Mouse (Mus musculus) intestine, embryonic 14.5 days (tissue): ENCODE data around the gene Lcn6. TPM values are rescaled to one million over a fixed set of nuclear protein-coding genes. Genes with fewer than 3 reads are reported as not detected.

Experiments used
- ATAC-seq: fragments of 200-750 bp; cut with Nextera tagmentation; replicated peaks from 2 replicates; pipeline ENCODE4 v1.8.0; 2017; ENCODE audit warnings: low read depth, moderate number of reproducible peaks, moderate TSS enrichment, moderate library complexity; ENCODE audit not compliant: low FRiP score, low TSS enrichment
- DNase-seq: peaks from one replicate; pipeline ENCODE4 v3.0.0-alpha.2; 2018; ENCODE audit warnings: low spot score
- H3K27ac ChIP-seq: fragments of 300-500 bp; sonication (generic); 2 replicates; pipeline ENCODE4 v1.5.1; 2014; ENCODE audit warnings: low read depth, mild to moderate bottlenecking, control low read depth
- H3K27me3 ChIP-seq: fragments of 300-500 bp; sonication (generic); replicated peaks from 2 replicates; pipeline ENCODE4 v1.6.1; 2014; ENCODE audit warnings: low read length, control low read depth; ENCODE audit not compliant: control insufficient read depth, insufficient read depth
- H3K36me3 ChIP-seq: fragments of 300-500 bp; sonication (generic); 2 replicates; pipeline ENCODE4 v1.6.1; 2014; ENCODE audit warnings: low read length, control low read depth; ENCODE audit not compliant: control insufficient read depth, insufficient read depth
- H3K4me1 ChIP-seq: fragments of 300-500 bp; sonication (generic); replicated peaks from 2 replicates; pipeline ENCODE4 v1.6.1; 2014; ENCODE audit warnings: low read length, control low read depth, mixed read lengths; ENCODE audit not compliant: control insufficient read depth, insufficient read depth
- H3K4me2 ChIP-seq: fragments of 300-500 bp; sonication (generic); 2 replicates; pipeline ENCODE4 v1.6.1; 2014; ENCODE audit warnings: low read length
- H3K4me3 ChIP-seq: fragments of 300-500 bp; sonication (generic); 2 replicates; pipeline ENCODE4 v1.5.1; 2014; ENCODE audit warnings: low read depth, low read length, control low read depth, mixed read lengths
- H3K9ac ChIP-seq: fragments of 300-500 bp; sonication (generic); 2 replicates; pipeline ENCODE4 v1.6.1; 2014; ENCODE audit warnings: mild to moderate bottlenecking, low read length
- H3K9me3 ChIP-seq: fragments of 300-500 bp; sonication (generic); 2 replicates; pipeline ENCODE4 v1.6.1; 2016; ENCODE audit warnings: low read length, control low read depth; ENCODE audit not compliant: control insufficient read depth
- WGBS: fragments of 180-500 bp; shearing (Covaris S2); extraction: QIAGEN DNeasy Blood & Tissue Kit; methylation state at CpG from one replicate; pipeline ENCODE4 v1.1.7; 2014; 5-methylcytosine and 5-hydroxymethylcytosine counted together
- polyA plus RNA-seq: library from polyadenylated mRNA; unstranded; fragments of >200 nt; fragmentation: Nextera tagmentation; extraction: Ambion mirVana; gene quantifications from 2 replicates; pipeline ENCODE4 v1.2.1, GENCODE M21; 2014

The Lcn6 gene
- not detected in 2 replicates for polyA plus RNA-seq

- H3K9ac ChIP-seq, result no peak within 1 kb of the TSS
- H3K4me3 ChIP-seq, result no peak within 1 kb of the TSS
- H3K36me3 ChIP-seq, result no peaks in the 10 kb centered on the region
- no peaks in the 10 kb centered on the region for H3K9me3 ChIP-seq
- 91% methylated on average over 3 of the region's 3 CpGs for WGBS
- no peak for DNase-seq
- no peak within 1 kb of the TSS for H3K4me2 ChIP-seq
- H3K27me3 ChIP-seq, result no peaks in the 10 kb centered on the region
- no peaks in the 10 kb centered on the region for H3K4me1 ChIP-seq
- no peak within 1 kb of the TSS for H3K27ac ChIP-seq
- ATAC-seq, result no peak
These were observed at the start of gene Lcn6 for GRCm38 (mm10) chr2:25676486-25676885. Lcn6 (plus strand) TSS chr2:25676786.

GRCm38 (mm10) chr2:25627811-25628210 is 48.8 kb upstream of the Lcn6 start, which contains the start of gene Fcna:
Fcna (minus strand) TSS chr2:25628030.
- Histone ChIP-seq H3K4me1 (no peaks in the 10 kb centered on the region), H3K9ac (no peak within 1 kb of the TSS), H3K27me3 (no peaks in the 10 kb centered on the region), H3K9me3 (no peaks in the 10 kb centered on the region), H3K4me2 (no peak within 1 kb of the TSS), H3K27ac (no peak within 1 kb of the TSS), H3K4me3 (no peak within 1 kb of the TSS), H3K36me3 (no peaks in the 10 kb centered on the region)
- no peak for DNase-seq
- ATAC-seq, result no peak
- WGBS, result 71% methylated on average over 6 of the region's 6 CpGs

- H3K4me2 ChIP-seq, result no peak overlapping the region
- no peak overlapping the region for H3K4me3 ChIP-seq
- H3K27me3 ChIP-seq, result no peaks in the 10 kb centered on the region
- H3K4me1 ChIP-seq, result no peaks in the 10 kb centered on the region
- no peak overlapping the region for H3K27ac ChIP-seq
- 43% methylated on average over 4 of the region's 4 CpGs for WGBS
- H3K36me3 ChIP-seq, result no peaks in the 10 kb centered on the region
- DNase-seq (no peak), ATAC-seq (no peak)
- H3K9ac ChIP-seq, result no peak overlapping the region
- H3K9me3 ChIP-seq, result no peaks in the 10 kb centered on the region
These were observed 47.8 kb upstream of the Lcn6 start for GRCm38 (mm10) chr2:25628738-25629137.

GRCm38 (mm10) chr2:25633616-25634015 is 43.0 kb upstream of the Lcn6 start:
- no peak for DNase-seq
- H3K4me1 ChIP-seq, result no peaks in the 10 kb centered on the region
- no peak for ATAC-seq
- 85% methylated on average over 3 of the region's 3 CpGs for WGBS
- H3K4me3 ChIP-seq, result no peak overlapping the region
- no peaks in the 10 kb centered on the region for H3K27me3 ChIP-seq
- H3K4me2 ChIP-seq, result no peak overlapping the region
- no peak overlapping the region for H3K27ac ChIP-seq
- no peaks in the 10 kb centered on the region for H3K36me3 ChIP-seq
- no peaks in the 10 kb centered on the region for H3K9me3 ChIP-seq
- no peak overlapping the region for H3K9ac ChIP-seq

- ATAC-seq (no peak), DNase-seq (no peak)
- Histone ChIP-seq H3K36me3 (no peaks in the 10 kb centered on the region), H3K4me3 (no peak overlapping the region), H3K9ac (no peak overlapping the region), H3K4me2 (no peak overlapping the region), H3K27ac (no peak overlapping the region), H3K4me1 (no peaks in the 10 kb centered on the region), H3K27me3 (no peaks in the 10 kb centered on the region), H3K9me3 (no peaks in the 10 kb centered on the region)
- 50% methylated on average over 1 of the region's 1 CpGs for WGBS
These were observed 42.5 kb upstream of the Lcn6 start for GRCm38 (mm10) chr2:25634046-25634445.

GRCm38 (mm10) chr2:25639890-25640289 is 36.7 kb upstream of the Lcn6 start:
- peak; percentile 67 for DNase-seq
- WGBS, result 17% methylated on average over 6 of the region's 6 CpGs
- ATAC-seq, result no peak
- no peaks in the 10 kb centered on the region for H3K36me3 ChIP-seq
- H3K27ac ChIP-seq, result no peak overlapping the region
- H3K4me2 ChIP-seq, result no peak overlapping the region
- no peaks in the 10 kb centered on the region for H3K9me3 ChIP-seq
- H3K27me3 ChIP-seq, result no peaks in the 10 kb centered on the region
- no peak overlapping the region for H3K4me3 ChIP-seq
- H3K4me1 ChIP-seq, result no peaks in the 10 kb centered on the region
- H3K9ac ChIP-seq, result no peak overlapping the region

GRCm38 (mm10) chr2:25652902-25653301 is 23.7 kb upstream of the Lcn6 start, which contains the start of gene Lcn8:
Lcn8 (plus strand) TSS chr2:25653120.
- 75% methylated on average over 2 of the region's 2 CpGs for WGBS
- H3K27me3 ChIP-seq, result no peaks in the 10 kb centered on the region
- H3K36me3 ChIP-seq, result no peaks in the 10 kb centered on the region
- H3K4me3 ChIP-seq, result no peak within 1 kb of the TSS
- H3K27ac ChIP-seq, result no peak within 1 kb of the TSS
- no peak within 1 kb of the TSS for H3K4me2 ChIP-seq
- ATAC-seq (no peak), DNase-seq (no peak)
- H3K9me3 ChIP-seq, result no peaks in the 10 kb centered on the region
- H3K9ac ChIP-seq, result no peak within 1 kb of the TSS
- no peaks in the 10 kb centered on the region for H3K4me1 ChIP-seq

GRCm38 (mm10) chr2:25654502-25654901 is 22.1 kb upstream of the Lcn6 start:
- ATAC-seq (no peak), DNase-seq (no peak)
- H3K9ac ChIP-seq, result no peak overlapping the region
- H3K4me1 ChIP-seq, result no peaks in the 10 kb centered on the region
- H3K27ac ChIP-seq, result no peak overlapping the region
- H3K4me3 ChIP-seq, result no peak overlapping the region
- no peaks in the 10 kb centered on the region for H3K9me3 ChIP-seq
- 47% methylated on average over 1 of the region's 1 CpGs for WGBS
- H3K36me3 ChIP-seq, result no peaks in the 10 kb centered on the region
- no peaks in the 10 kb centered on the region for H3K27me3 ChIP-seq
- no peak overlapping the region for H3K4me2 ChIP-seq

- Histone ChIP-seq H3K9ac (no peak overlapping the region), H3K4me2 (no peak overlapping the region), H3K4me3 (no peak overlapping the region), H3K27ac (no peak overlapping the region), H3K9me3 (no peaks in the 10 kb centered on the region), H3K4me1 (no peaks in the 10 kb centered on the region), H3K36me3 (no peaks in the 10 kb centered on the region), H3K27me3 (no peaks in the 10 kb centered on the region)
- DNase-seq, result no peak
- no peak for ATAC-seq
- WGBS, result 86% methylated on average over 4 of the region's 4 CpGs
These were observed 19.9 kb upstream of the Lcn6 start for GRCm38 (mm10) chr2:25656691-25657090.
